Mouse (Mus musculus) T-cell, adult 2 months (primary cell): ENCODE results near the gene Ppp5c.

Experiments
- DNase-seq: peaks from one replicate; pipeline ENCODE4 v3.0.0; 2022; ENCODE audit warnings: low spot score

Gene Ppp5c

GRCm38 (mm10) chr7:16982859-16983568, 44.7 kb downstream of the Ppp5c start, which contains the start of gene Gm42372:
TSS of gene Gm42372 (plus strand) at chr7:16983086.
- peak; percentile 87 for DNase-seq

GRCm38 (mm10) chr7:16980348-16980747, 47.4 kb downstream of the Ppp5c start:
- peak; percentile 48 for DNase-seq

GRCm38 (mm10) chr7:16978593-16978992, 49.1 kb downstream of the Ppp5c start:
- no peak for DNase-seq

- no peak for DNase-seq
Measured at GRCm38 (mm10) chr7:16978173-16978572, 49.6 kb downstream of the Ppp5c start.

GRCm38 (mm10) chr7:16976298-16976697, 51.4 kb downstream of the Ppp5c start:
- no peak for DNase-seq

GRCm38 (mm10) chr7:16974018-16974417, 53.7 kb downstream of the Ppp5c start:
- DNase-seq = no peak

- DNase-seq = no peak
Measured at GRCm38 (mm10) chr7:16971160-16971559, 56.6 kb downstream of the Ppp5c start.

GRCm38 (mm10) chr7:16968414-16968813, 59.3 kb downstream of the Ppp5c start:
- DNase-seq = no peak

- no peak for DNase-seq
Measured at GRCm38 (mm10) chr7:16961678-16962077, 66.0 kb downstream of the Ppp5c start.

- DNase-seq = no peak
Measured at GRCm38 (mm10) chr7:16959539-16960187, 68.1 kb downstream of the Ppp5c start, which contains the start of gene Pnmal1. TSS of gene Pnmal1 (plus strand) at chr7:16959679.

GRCm38 (mm10) chr7:16956410-16957265, 71.1 kb downstream of the Ppp5c start:
- DNase-seq = no peak

- no peak for DNase-seq
Measured at GRCm38 (mm10) chr7:16955712-16956111, 72.0 kb downstream of the Ppp5c start.
